Mouse (Mus musculus): ENCODE data around the gene Trim15. TPM values are rescaled to one million over a fixed set of nuclear protein-coding genes. Genes with fewer than 3 reads are reported as not detected.

The Trim15 gene
- 25.0 and 39.3 TPM in 2 replicates for polyA plus RNA-seq (2012; rRNA removed)

DNA sequence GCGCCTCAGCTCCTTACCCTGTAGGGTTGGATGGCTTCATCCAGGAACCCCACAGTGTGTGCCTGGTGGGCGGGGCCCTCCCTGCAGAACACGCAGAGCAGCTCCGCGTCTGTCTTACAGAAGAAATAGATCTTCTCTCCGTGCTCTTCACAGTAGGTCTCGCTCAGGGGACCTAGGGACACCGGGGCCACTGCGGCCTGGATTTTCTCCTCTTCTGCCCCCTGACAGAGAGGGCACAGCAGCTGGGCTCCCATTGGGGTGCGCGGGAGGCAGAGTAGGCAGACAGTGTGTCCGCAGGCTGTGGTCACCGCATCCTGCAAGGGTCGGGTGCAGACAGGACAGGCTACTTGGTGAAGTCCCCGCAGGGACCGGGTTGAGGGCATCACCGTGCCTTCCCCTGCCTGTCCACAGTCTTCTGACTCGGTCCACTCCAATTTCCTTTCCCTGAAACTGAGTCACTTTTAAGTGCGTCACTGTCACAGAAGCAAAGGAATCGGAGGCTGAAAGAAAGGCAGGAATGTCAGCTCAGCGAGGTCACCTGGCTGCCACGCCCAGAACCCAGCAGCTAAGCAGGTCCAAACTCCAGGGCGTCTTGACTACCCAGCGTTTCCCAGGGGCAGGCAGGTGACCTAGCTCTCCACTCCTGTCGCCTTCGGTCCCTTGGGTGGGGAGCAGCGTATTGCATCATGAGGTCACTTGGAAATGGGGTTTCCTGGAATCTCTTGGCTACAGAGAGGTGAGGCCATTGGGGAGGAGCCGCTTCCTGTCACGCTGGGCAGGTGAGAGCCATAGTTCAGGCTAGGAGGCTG lies at the start of gene Trim15:
TSS of gene Trim15 (minus strand) at position 492 of the 809 bp plus-strand sequence.
- Histone ChIP-seq H3K27ac (ENCODE audit: insufficient read depth, low read depth, low read length) (peak within 1 kb of the TSS; percentile 90), H3K4me3 (ENCODE audit: low read depth, low read length) (peak within 1 kb of the TSS; percentile 64), H3K36me3 (ENCODE audit: control insufficient read depth, insufficient read depth, low read length) (peaks cover 8% of the 10 kb centered on the region; the same call in 1 of the 2 replicates), H3K27me3 (ENCODE audit: control insufficient read depth, insufficient read depth, low read length) (no peaks in the 10 kb centered on the region), H3K4me1 (ENCODE audit: control insufficient read depth, insufficient read depth, insufficient read length, low read length) (peaks cover 18% of the 10 kb centered on the region; the same call in 1 of the 2 replicates)
- 10% methylated on average over 29 of the region's 29 CpGs for WGBS
- TF ChIP-seq POLR2A (IDR thresholded peaks at IDR 0.05; ENCODE audit: low read depth, low read length) (no peak), CTCF (IDR thresholded peaks at IDR 0.05; ENCODE audit: extremely low read depth, insufficient read length, insufficient replicate concordance, low read depth, low read length) (no peak)

DNA sequence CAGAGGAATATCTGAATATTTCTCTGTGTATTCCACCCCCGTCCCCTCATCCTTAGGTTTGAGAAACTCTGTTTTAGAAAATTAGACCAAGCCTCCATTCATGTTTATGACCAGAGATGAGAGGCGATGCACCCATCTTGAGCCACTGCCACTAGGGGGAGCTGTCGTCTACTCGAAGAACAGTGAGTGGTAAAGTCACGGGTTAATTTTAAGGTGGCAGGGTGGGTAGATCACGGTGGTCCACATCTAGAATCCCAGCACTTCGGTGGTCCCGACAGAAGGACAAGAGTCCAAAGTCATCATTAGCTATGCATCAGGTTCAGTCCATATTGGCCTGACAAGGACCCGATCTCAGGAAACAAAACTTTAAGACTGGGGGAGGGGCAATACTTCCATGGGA lies 48.1 kb upstream of the Trim15 start:
- no peak for TF ChIP-seq POLR2A (IDR thresholded peaks at IDR 0.05; ENCODE audit: low read depth, low read length)
- peak; percentile 96; the same call in 1 of the 2 replicates for TF ChIP-seq CTCF (IDR thresholded peaks at IDR 0.05; ENCODE audit: extremely low read depth, insufficient read length, insufficient replicate concordance, low read depth, low read length)
- WGBS, result 11% methylated on average over 9 of the region's 9 CpGs
- no peak overlapping the region for H3K27ac ChIP-seq (ENCODE audit: insufficient read depth, low read depth, low read length)
- H3K36me3 ChIP-seq (ENCODE audit: control insufficient read depth, insufficient read depth, low read length), result peaks cover 5% of the 10 kb centered on the region
- peaks cover 4% of the 10 kb centered on the region; the same call in 1 of the 2 replicates for H3K4me1 ChIP-seq (ENCODE audit: control insufficient read depth, insufficient read depth, insufficient read length, low read length)
- H3K27me3 ChIP-seq (ENCODE audit: control insufficient read depth, insufficient read depth, low read length), result no peaks in the 10 kb centered on the region
- no peak overlapping the region for H3K4me3 ChIP-seq (ENCODE audit: low read depth, low read length)

DNA sequence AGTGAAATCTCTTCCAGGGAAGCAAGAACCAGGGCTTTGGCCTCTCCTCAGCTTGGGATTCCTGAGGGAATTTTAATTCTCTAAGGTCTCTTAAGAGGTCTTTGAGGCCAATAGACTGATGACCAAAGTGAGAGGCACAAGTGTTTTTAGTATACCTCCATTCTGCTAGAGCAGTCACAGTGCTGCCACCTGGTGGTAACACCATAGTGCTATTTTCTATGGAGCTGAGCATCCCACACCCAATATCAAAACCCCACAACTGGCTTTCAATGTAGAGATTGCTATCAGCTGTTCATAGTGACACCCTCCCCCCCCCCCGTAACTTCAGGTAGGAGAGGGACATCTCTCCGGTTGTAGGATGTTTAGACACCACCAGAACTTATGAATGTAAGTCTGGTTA lies 47.1 kb upstream of the Trim15 start:
- Histone ChIP-seq H3K27me3 (ENCODE audit: control insufficient read depth, insufficient read depth, low read length) (no peaks in the 10 kb centered on the region), H3K4me1 (ENCODE audit: control insufficient read depth, insufficient read depth, insufficient read length, low read length) (peaks cover 3% of the 10 kb centered on the region; the same call in 1 of the 2 replicates), H3K36me3 (ENCODE audit: control insufficient read depth, insufficient read depth, low read length) (peaks cover 12% of the 10 kb centered on the region), H3K4me3 (ENCODE audit: low read depth, low read length) (no peak overlapping the region), H3K27ac (ENCODE audit: insufficient read depth, low read depth, low read length) (no peak overlapping the region)
- WGBS, result 9% methylated on average over 2 of the region's 2 CpGs
- TF ChIP-seq CTCF (IDR thresholded peaks at IDR 0.05; ENCODE audit: extremely low read depth, insufficient read length, insufficient replicate concordance, low read depth, low read length) (no peak), POLR2A (IDR thresholded peaks at IDR 0.05; ENCODE audit: low read depth, low read length) (no peak)

DNA sequence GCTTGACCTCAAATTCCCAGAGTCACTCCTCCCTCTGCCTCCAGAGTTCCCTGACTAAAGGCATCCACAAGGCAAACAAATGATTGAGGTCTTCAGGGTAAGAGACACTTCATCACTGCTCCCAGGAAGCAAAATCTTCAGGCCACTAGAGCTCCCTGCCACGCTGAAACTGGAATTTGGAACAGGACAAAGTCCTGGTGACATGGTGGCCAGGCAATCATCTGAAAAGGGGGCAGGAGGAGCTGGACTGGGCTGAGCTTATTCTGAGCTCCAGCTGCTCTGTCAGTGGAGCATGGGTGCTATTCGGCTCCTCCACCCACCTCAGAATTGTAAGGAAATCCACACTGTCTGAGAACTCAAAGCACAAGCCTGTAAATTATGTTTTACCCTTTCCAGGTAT lies 45.0 kb upstream of the Trim15 start:
- Histone ChIP-seq H3K27me3 (ENCODE audit: control insufficient read depth, insufficient read depth, low read length) (no peaks in the 10 kb centered on the region), H3K27ac (ENCODE audit: insufficient read depth, low read depth, low read length) (no peak overlapping the region), H3K36me3 (ENCODE audit: control insufficient read depth, insufficient read depth, low read length) (peaks cover 28% of the 10 kb centered on the region), H3K4me1 (ENCODE audit: control insufficient read depth, insufficient read depth, insufficient read length, low read length) (peaks cover 3% of the 10 kb centered on the region; the same call in 1 of the 2 replicates), H3K4me3 (ENCODE audit: low read depth, low read length) (no peak overlapping the region)
- TF ChIP-seq POLR2A (IDR thresholded peaks at IDR 0.05; ENCODE audit: low read depth, low read length) (no peak), CTCF (IDR thresholded peaks at IDR 0.05; ENCODE audit: extremely low read depth, insufficient read length, insufficient replicate concordance, low read depth, low read length) (no peak)
- WGBS, result 33% methylated on average over 2 of the region's 2 CpGs

DNA sequence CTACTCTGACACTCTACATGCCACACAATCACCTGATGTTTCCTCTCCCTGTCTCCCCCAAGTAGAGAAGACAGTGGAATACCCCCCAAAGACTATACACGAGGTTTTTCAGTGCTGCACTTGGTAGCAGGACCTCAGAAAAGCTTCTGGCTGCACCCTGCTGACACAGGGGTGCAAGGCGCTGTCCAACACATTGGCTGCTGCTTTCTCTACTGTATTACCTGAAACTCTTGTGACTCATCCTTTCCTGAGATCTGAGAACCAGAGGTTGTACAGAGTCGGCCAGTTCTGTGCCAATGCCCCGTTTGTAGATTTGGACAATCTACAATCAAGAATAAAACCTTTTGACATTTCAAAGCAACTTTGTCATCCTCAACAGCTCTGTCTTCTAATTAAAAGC lies 42.8 kb upstream of the Trim15 start:
- Histone ChIP-seq H3K27me3 (ENCODE audit: control insufficient read depth, insufficient read depth, low read length) (no peaks in the 10 kb centered on the region), H3K27ac (ENCODE audit: insufficient read depth, low read depth, low read length) (no peak overlapping the region), H3K4me1 (ENCODE audit: control insufficient read depth, insufficient read depth, insufficient read length, low read length) (peaks cover 5% of the 10 kb centered on the region; the same call in 1 of the 2 replicates), H3K4me3 (ENCODE audit: low read depth, low read length) (no peak overlapping the region), H3K36me3 (ENCODE audit: control insufficient read depth, insufficient read depth, low read length) (peaks cover 49% of the 10 kb centered on the region)
- TF ChIP-seq POLR2A (IDR thresholded peaks at IDR 0.05; ENCODE audit: low read depth, low read length), result no peak
- no peak for TF ChIP-seq CTCF (IDR thresholded peaks at IDR 0.05; ENCODE audit: extremely low read depth, insufficient read length, insufficient replicate concordance, low read depth, low read length)
- WGBS, result 64% methylated on average over 4 of the region's 4 CpGs

DNA sequence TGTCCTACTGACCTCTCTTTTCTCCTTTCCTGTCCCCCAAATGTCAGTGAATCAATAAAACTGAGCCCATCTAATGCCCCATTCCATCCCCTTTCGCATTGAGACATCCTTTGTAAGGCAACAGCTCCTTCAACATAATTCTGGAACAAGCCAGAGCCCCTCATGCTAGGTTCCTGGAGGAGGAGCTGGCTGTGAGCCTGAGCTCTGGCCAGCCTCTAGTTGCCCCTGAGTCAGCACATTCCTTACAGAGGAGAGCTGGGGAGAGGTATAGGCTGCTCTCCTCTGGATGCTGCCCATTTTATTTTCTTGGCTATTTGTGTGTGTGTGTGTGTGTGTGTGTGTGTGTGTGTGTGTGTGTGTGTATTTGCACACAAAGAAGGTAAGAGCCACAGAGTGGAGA lies 41.2 kb upstream of the Trim15 start:
- Histone ChIP-seq H3K4me1 (ENCODE audit: control insufficient read depth, insufficient read depth, insufficient read length, low read length) (peaks cover 5% of the 10 kb centered on the region; the same call in 1 of the 2 replicates), H3K27ac (ENCODE audit: insufficient read depth, low read depth, low read length) (no peak overlapping the region), H3K27me3 (ENCODE audit: control insufficient read depth, insufficient read depth, low read length) (no peaks in the 10 kb centered on the region), H3K36me3 (ENCODE audit: control insufficient read depth, insufficient read depth, low read length) (peaks cover 54% of the 10 kb centered on the region), H3K4me3 (ENCODE audit: low read depth, low read length) (no peak overlapping the region)
- WGBS, result 77% methylated on average over 1 of the region's 1 CpGs
- no peak for TF ChIP-seq POLR2A (IDR thresholded peaks at IDR 0.05; ENCODE audit: low read depth, low read length)
- no peak for TF ChIP-seq CTCF (IDR thresholded peaks at IDR 0.05; ENCODE audit: extremely low read depth, insufficient read length, insufficient replicate concordance, low read depth, low read length)

DNA sequence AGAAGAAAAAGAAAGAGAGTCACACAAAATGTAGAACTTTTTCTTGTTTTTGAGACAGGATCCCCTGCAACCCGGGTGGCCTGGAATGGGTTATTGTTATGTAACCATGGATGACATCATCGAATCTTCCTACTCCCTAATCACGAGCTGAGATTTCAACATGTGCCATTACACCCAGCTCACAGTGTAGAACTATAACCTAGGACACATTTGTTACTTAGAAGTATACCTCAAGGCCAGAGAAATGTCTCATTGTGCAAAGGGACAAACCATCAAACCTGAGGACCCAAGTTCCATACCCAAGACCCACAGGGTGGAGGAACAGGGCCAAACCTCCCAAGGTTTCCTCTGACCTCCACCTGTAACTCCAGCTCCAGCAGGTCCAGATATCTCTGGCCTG lies 36.6 kb upstream of the Trim15 start:
- H3K4me1 ChIP-seq (ENCODE audit: control insufficient read depth, insufficient read depth, insufficient read length, low read length), result peaks cover 1% of the 10 kb centered on the region; the same call in 1 of the 2 replicates
- H3K27ac ChIP-seq (ENCODE audit: insufficient read depth, low read depth, low read length), result no peak overlapping the region
- no peaks in the 10 kb centered on the region for H3K27me3 ChIP-seq (ENCODE audit: control insufficient read depth, insufficient read depth, low read length)
- H3K36me3 ChIP-seq (ENCODE audit: control insufficient read depth, insufficient read depth, low read length), result peaks cover 47% of the 10 kb centered on the region
- H3K4me3 ChIP-seq (ENCODE audit: low read depth, low read length), result no peak overlapping the region
- TF ChIP-seq POLR2A (IDR thresholded peaks at IDR 0.05; ENCODE audit: low read depth, low read length) (no peak), CTCF (IDR thresholded peaks at IDR 0.05; ENCODE audit: extremely low read depth, insufficient read length, insufficient replicate concordance, low read depth, low read length) (no peak)
- WGBS, result 49% methylated on average over 3 of the region's 3 CpGs

All from small intestine, adult 2 months (tissue).